Mouse (Mus musculus) frontal cortex, adult (tissue): ENCODE measurements around the gene Cd180.
A peak's percentile ranks its signal among the peaks of the same experiment; 100 is the strongest.

Source experiments
- ATAC-seq: cut with Nextera tagmentation; 2 replicates; pipeline ENCODE4 v1.9.2; 2017; ENCODE audit warnings: mild to moderate bottlenecking, moderate library complexity, mixed read lengths; ENCODE audit not compliant: low TSS enrichment

Gene Cd180

GRCm38 (mm10) chr13:102693341-102693801, at the start of gene Cd180:
Gene Cd180, plus strand, starts transcription at chr13:102693558.
- peak; percentile 50; the same call in 1 of the 2 replicates for ATAC-seq

GRCm38 (mm10) chr13:102644344-102644743, 49.0 kb upstream of the Cd180 start:
- 0 out of 2 replicates have a peak, but pooled peaks have one; percentile 28 for ATAC-seq

- peak; percentile 88 for ATAC-seq
Measured at GRCm38 (mm10) chr13:102644789-102645551, 48.4 kb upstream of the Cd180 start.

- ATAC-seq, result no peak
Measured at GRCm38 (mm10) chr13:102646271-102646771, 47.0 kb upstream of the Cd180 start.

GRCm38 (mm10) chr13:102647511-102647910, 45.8 kb upstream of the Cd180 start:
- ATAC-seq, result no peak

- ATAC-seq, result no peak
Measured at GRCm38 (mm10) chr13:102652303-102652889, 41.0 kb upstream of the Cd180 start.

- ATAC-seq, result no peak
Measured at GRCm38 (mm10) chr13:102655071-102655570, 38.2 kb upstream of the Cd180 start.

- no peak for ATAC-seq
Measured at GRCm38 (mm10) chr13:102656153-102656690, 37.1 kb upstream of the Cd180 start.

GRCm38 (mm10) chr13:102658223-102658839, 35.0 kb upstream of the Cd180 start:
- ATAC-seq, result peak; percentile 97

- ATAC-seq, result no peak
Measured at GRCm38 (mm10) chr13:102664041-102664440, 29.3 kb upstream of the Cd180 start.

GRCm38 (mm10) chr13:102664843-102665587, 28.3 kb upstream of the Cd180 start:
- peak; percentile 86 for ATAC-seq

GRCm38 (mm10) chr13:102665588-102666232, 27.6 kb upstream of the Cd180 start:
- peak; percentile 50 for ATAC-seq

- no peak for ATAC-seq
Measured at GRCm38 (mm10) chr13:102666233-102666614, 27.1 kb upstream of the Cd180 start.

GRCm38 (mm10) chr13:102666731-102667130, 26.6 kb upstream of the Cd180 start:
- no peak for ATAC-seq

- no peak for ATAC-seq
Measured at GRCm38 (mm10) chr13:102667401-102667800, 26.0 kb upstream of the Cd180 start.

- no peak for ATAC-seq
Measured at GRCm38 (mm10) chr13:102667842-102668241, 25.5 kb upstream of the Cd180 start.

GRCm38 (mm10) chr13:102668933-102669332, 24.4 kb upstream of the Cd180 start:
- ATAC-seq, result no peak

GRCm38 (mm10) chr13:102669522-102670256, 23.7 kb upstream of the Cd180 start:
- ATAC-seq, result no peak

- no peak for ATAC-seq
Measured at GRCm38 (mm10) chr13:102670503-102670902, 22.9 kb upstream of the Cd180 start.

GRCm38 (mm10) chr13:102674083-102674482, 19.3 kb upstream of the Cd180 start:
- no peak for ATAC-seq
